Mouse (Mus musculus): ENCODE measurements at regions not wholly inside any gene's neighbourhood (a gene's known extent, or its start where the extent isn't known, plus 50 kb on each side); places are given as distances from the start of the nearest gene placed in this dataset.
"Not testable (repeated sequence)": the region's sequence is repeated elsewhere in the genome, so short reads cannot be mapped to it uniquely, and the experiment has no call there.

GRCm38 (mm10) chr3:69669541-69669940, 52.2 kb upstream of the Nmd3 start:
- no peak for DNase-seq

GRCm38 (mm10) chr3:69667820-69668219, 54.0 kb upstream of the Nmd3 start:
- no peak for DNase-seq

- DNase-seq, result no peak
These were observed 54.4 kb upstream of the Nmd3 start for GRCm38 (mm10) chr3:69667359-69667758.

- no peak for DNase-seq
These were observed 57.5 kb upstream of the Nmd3 start for GRCm38 (mm10) chr3:69664277-69664676.

GRCm38 (mm10) chr3:69658185-69658584, 59.4 kb upstream of the B3galnt1 start:
- no peak for DNase-seq

GRCm38 (mm10) chr3:69657570-69657969, 58.8 kb upstream of the B3galnt1 start:
- DNase-seq, result no peak

GRCm38 (mm10) chr3:69655651-69656050, 56.9 kb upstream of the B3galnt1 start:
- DNase-seq, result not testable (repeated sequence)

GRCm38 (mm10) chr3:69655001-69655400, 56.2 kb upstream of the B3galnt1 start:
- DNase-seq, result peak; percentile 3 to 12

- not testable (repeated sequence) for DNase-seq
These were observed 54.6 kb upstream of the B3galnt1 start for GRCm38 (mm10) chr3:69653361-69653760.

- DNase-seq, result no peak
These were observed 50.8 kb upstream of the B3galnt1 start for GRCm38 (mm10) chr3:69649561-69649960.
